Mouse (Mus musculus) forebrain, embryonic 13.5 days (tissue): ENCODE results near the gene Cib3. TPM values are rescaled to one million over a fixed set of nuclear protein-coding genes. Genes with fewer than 3 reads are reported as not detected.
A peak's percentile ranks its signal among the peaks of the same experiment; 100 is the strongest.

ENCODE experiments used
- ATAC-seq: fragments of 200-750 bp; cut with Nextera tagmentation; 2 replicates; pipeline ENCODE4 v1.8.0; 2017
- H3K27ac ChIP-seq: fragments of 300-500 bp; sonication (generic); 2 replicates; pipeline ENCODE4 v1.5.1; 2015; ENCODE audit warnings: inconsistent platforms, mild to moderate bottlenecking, moderate library complexity
- H3K27me3 ChIP-seq: fragments of 300-500 bp; sonication (generic); 2 replicates; pipeline ENCODE4 v1.6.1; 2015; ENCODE audit warnings: mild to moderate bottlenecking, inconsistent platforms
- H3K36me3 ChIP-seq: fragments of 300-500 bp; sonication (generic); 2 replicates; pipeline ENCODE4 v1.6.1; 2015; ENCODE audit warnings: mild to moderate bottlenecking, inconsistent platforms; ENCODE audit not compliant: poor library complexity, severe bottlenecking
- H3K4me1 ChIP-seq: fragments of 300-500 bp; sonication (generic); 2 replicates; pipeline ENCODE4 v1.6.1; 2015; ENCODE audit warnings: inconsistent platforms
- H3K4me2 ChIP-seq: fragments of 300-500 bp; sonication (generic); 2 replicates; pipeline ENCODE4 v1.6.1; 2015; ENCODE audit warnings: inconsistent platforms, mild to moderate bottlenecking, moderate library complexity
- H3K4me3 ChIP-seq: fragments of 300-500 bp; sonication (generic); 2 replicates; pipeline ENCODE4 v1.5.1; 2015; ENCODE audit warnings: mild to moderate bottlenecking, inconsistent platforms
- H3K9ac ChIP-seq: fragments of 300-500 bp; sonication (generic); 2 replicates; pipeline ENCODE4 v1.6.1; 2015; ENCODE audit warnings: mild to moderate bottlenecking, inconsistent platforms
- H3K9me3 ChIP-seq: fragments of 300-500 bp; sonication (generic); replicated peaks from 2 replicates; pipeline ENCODE4 v1.6.1; 2016; ENCODE audit warnings: inconsistent platforms
- WGBS: fragments of 180-500 bp; shearing (Covaris S2); methylation state at CpG from one replicate; pipeline ENCODE4 v1.1.7; 2015; 5-methylcytosine and 5-hydroxymethylcytosine counted together
- polyA plus RNA-seq: library from polyadenylated mRNA; unstranded; fragments of >200 nt; fragmentation: Nextera tagmentation; extraction: Ambion mirVana; gene quantifications from 2 replicates; pipeline ENCODE4 v1.2.1, GENCODE M21; 2015

The Cib3 gene
- polyA plus RNA-seq, 1 experiment from 2014 or later: not detected

DNA sequence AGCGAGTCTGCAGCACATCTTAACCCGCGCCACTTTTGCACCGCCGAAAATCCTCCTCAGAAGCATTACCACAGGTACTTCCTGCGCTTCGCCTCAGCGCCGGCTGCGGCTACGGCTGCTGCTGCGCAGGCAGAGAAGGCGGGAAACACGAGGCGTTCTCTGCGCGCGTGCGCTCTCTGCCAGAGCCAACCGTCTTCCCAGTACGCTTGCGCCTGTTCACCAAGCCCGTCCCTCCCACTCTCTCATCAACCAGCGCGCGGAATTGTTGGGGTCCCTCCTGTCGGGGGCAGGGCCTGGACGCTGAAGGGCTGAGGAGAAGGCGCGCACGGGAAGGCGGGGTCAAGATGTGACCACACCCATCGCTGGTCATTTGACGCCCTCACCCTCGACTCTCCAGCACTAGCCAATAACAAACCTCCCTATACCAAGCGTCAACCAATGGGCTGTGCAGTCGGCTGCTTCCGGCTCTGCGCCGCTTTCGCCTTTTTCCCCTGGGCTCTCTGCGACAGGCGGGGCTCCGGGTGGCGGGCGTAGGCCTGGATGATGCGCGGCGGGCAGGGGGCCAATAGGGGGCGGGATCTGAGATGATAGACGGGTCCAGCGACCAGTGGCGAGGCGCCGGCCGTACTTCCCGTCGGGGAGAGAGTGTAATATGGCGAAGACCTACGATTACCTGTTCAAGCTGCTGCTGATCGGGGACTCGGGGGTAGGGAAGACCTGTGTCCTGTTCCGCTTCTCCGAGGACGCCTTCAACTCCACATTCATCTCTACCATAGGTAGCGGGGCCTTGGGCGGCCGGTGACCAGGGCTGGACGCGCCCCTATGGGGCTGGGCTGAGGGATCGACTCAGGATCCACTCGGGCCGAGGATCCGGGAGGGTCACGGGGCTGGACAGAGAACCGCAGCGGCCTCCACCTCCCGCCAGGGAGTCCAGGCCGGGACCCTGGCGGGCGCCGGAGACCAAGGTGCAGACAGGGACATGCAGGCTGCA lies 51.6 kb downstream of the Cib3 start, which contains the start of gene Rab8a:
Gene Rab8a (plus strand): TSS at position 494 of the 991 bp plus-strand sequence.
- under 1% methylated on average over 82 of the region's 82 CpGs for WGBS
- ATAC-seq: peak; percentile 99
- Histone ChIP-seq H3K9me3 (no peaks in the 10 kb centered on the region), H3K36me3 (peaks cover 20% of the 10 kb centered on the region), H3K4me3 (peak within 1 kb of the TSS; percentile 84), H3K4me2 (peak within 1 kb of the TSS; percentile 93), H3K27ac (peak within 1 kb of the TSS; percentile 75), H3K27me3 (no peaks in the 10 kb centered on the region), H3K4me1 (peaks cover 27% of the 10 kb centered on the region), H3K9ac (peak within 1 kb of the TSS; percentile 97)

DNA sequence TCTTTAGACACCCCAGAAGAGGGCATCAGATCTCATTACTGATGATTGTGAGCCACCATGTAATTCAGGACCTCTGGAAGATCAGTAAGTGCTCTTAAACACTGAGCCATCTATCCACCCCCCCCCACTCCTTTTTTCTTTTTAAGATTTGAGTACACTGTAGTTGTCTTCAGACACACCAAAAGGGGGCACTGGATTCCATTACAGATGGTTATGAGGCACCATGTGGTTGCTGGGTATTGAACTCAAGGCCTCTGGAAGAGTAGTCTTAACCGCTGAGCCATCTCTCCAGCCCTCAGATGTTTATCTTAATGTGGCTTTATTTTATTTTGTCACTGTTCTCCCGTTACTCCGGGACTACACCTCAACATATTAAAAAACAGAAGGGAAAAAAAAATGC lies 52.6 kb downstream of the Cib3 start:
- H3K4me1 ChIP-seq: peaks cover 27% of the 10 kb centered on the region
- WGBS: 81% methylated on average over 3 of the region's 3 CpGs
- H3K36me3 ChIP-seq: peaks cover 11% of the 10 kb centered on the region
- no peak overlapping the region for H3K9ac ChIP-seq
- H3K4me2 ChIP-seq: peak overlapping the region; percentile 63
- ATAC-seq: no peak
- H3K4me3 ChIP-seq: peak overlapping the region; percentile 39
- no peaks in the 10 kb centered on the region for H3K27me3 ChIP-seq
- no peaks in the 10 kb centered on the region for H3K9me3 ChIP-seq
- H3K27ac ChIP-seq: no peak overlapping the region

DNA sequence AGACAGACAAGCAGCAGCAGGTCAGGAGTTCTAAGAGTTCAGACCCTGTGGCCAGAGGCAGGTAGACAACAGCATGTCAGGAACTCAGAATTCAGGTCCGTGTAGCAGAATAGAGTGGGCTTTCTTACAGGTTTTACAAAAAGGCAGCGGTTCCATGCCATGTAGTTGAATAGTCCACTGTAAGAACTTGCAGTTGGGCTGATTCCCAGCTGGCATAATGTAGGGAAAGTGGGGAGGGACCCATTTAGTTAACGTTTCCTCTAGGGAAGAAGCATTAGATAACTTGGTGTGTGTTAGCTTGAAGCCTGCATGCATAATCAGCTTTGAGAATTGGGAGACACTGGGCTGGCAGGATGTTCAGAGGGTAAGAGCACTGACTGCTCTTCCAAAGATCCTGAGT lies 53.9 kb downstream of the Cib3 start:
- H3K27me3 ChIP-seq: no peaks in the 10 kb centered on the region
- no peak for ATAC-seq
- peaks cover 27% of the 10 kb centered on the region for H3K4me1 ChIP-seq
- no peak overlapping the region for H3K4me2 ChIP-seq
- no peak overlapping the region for H3K27ac ChIP-seq
- 80% methylated on average over 3 of the region's 3 CpGs for WGBS
- H3K9ac ChIP-seq: no peak overlapping the region
- no peaks in the 10 kb centered on the region for H3K9me3 ChIP-seq
- H3K36me3 ChIP-seq: 0 out of 2 replicates have a peak, but pooled peaks cover 3% of the 10 kb centered on the region
- no peak overlapping the region for H3K4me3 ChIP-seq

DNA sequence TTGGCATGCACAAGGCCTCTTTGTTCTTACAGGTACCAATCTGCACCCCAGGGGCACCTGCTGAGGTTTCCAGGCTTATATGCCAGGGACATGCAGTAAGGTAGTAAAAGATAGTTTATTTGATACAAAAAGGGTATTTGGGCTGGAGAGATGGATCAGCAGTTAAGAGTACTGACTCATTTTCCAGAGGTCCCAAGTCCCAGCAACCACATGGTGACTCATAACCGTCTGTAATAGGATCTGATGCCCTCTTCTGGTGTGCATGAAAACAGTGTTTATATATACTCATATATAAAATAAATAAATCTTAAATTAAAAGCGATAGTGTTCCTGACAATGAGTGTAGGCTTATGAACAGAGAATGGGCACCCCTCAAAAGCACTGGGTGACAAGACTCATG lies 54.5 kb downstream of the Cib3 start:
- H3K9ac ChIP-seq: no peak overlapping the region
- peaks cover 8% of the 10 kb centered on the region; the same call in 1 of the 2 replicates for H3K36me3 ChIP-seq
- H3K27ac ChIP-seq: no peak overlapping the region
- peaks cover 23% of the 10 kb centered on the region for H3K4me1 ChIP-seq
- WGBS: 84% methylated on average over 2 of the region's 2 CpGs
- H3K27me3 ChIP-seq: no peaks in the 10 kb centered on the region
- no peaks in the 10 kb centered on the region for H3K9me3 ChIP-seq
- no peak for ATAC-seq
- H3K4me3 ChIP-seq: no peak overlapping the region
- H3K4me2 ChIP-seq: no peak overlapping the region

Other genes starting within 250 kb of the Cib3 start
- 0.57 and 0.84 TPM in 2 replicates for gene Cyp4f18, start 203.2 kb downstream of the Cib3 start, polyA plus RNA-seq
- gene Olfr372, start 171.6 kb downstream of the Cib3 start, polyA plus RNA-seq: not detected in 2 replicates
- gene Olfr373, start 129.7 kb downstream of the Cib3 start, polyA plus RNA-seq: not detected in 2 replicates
- not detected in 2 replicates for gene Olfr374, start 105.8 kb downstream of the Cib3 start, polyA plus RNA-seq
- 308 and 315 TPM in 2 replicates for gene Tpm4, start 77.9 kb downstream of the Cib3 start, polyA plus RNA-seq
- 115 and 119 TPM in 2 replicates for gene Rab8a, start 51.6 kb downstream of the Cib3 start, polyA plus RNA-seq
- not detected in 2 replicates for gene Hsh2d, start 23.2 kb downstream of the Cib3 start, polyA plus RNA-seq
- gene Gm11034, start 799 bp upstream of the Cib3 start, polyA plus RNA-seq: not detected in 2 replicates
- 103 and 108 TPM in 2 replicates for gene Fam32a, start 6.9 kb upstream of the Cib3 start, polyA plus RNA-seq
- 211 and 235 TPM in 2 replicates for gene Ap1m1, start 27.2 kb upstream of the Cib3 start, polyA plus RNA-seq
- gene Gm10282, start 92.4 kb upstream of the Cib3 start, polyA plus RNA-seq: 39.4 and 41.0 TPM in 2 replicates
- gene Klf2, start 106.2 kb upstream of the Cib3 start, polyA plus RNA-seq: 2.8 and 3.6 TPM in 2 replicates
- gene Eps15l1, start 208.6 kb upstream of the Cib3 start, polyA plus RNA-seq: 61.4 and 69.0 TPM in 2 replicates
- 0.87 and 0.99 TPM in 2 replicates for gene Calr3, start 231.0 kb upstream of the Cib3 start, polyA plus RNA-seq
- gene 1700030K09Rik, start 231.0 kb upstream of the Cib3 start, polyA plus RNA-seq: 19.1 and 19.5 TPM in 2 replicates